Mouse (Mus musculus) thymus, adult 2 months (tissue): ENCODE measurements at regions not wholly inside any gene's neighbourhood (a gene's known extent, or its start where the extent isn't known, plus 50 kb on each side); places are given as distances from the start of the nearest gene placed in this dataset.

ENCODE experiments used
- CTCF ChIP-seq: fragments of 200-500 bp; IDR thresholded peaks from 2 replicates; pipeline ENCODE4 v1.5.1; 2012; ENCODE audit warnings: mild to moderate bottlenecking, control low read depth, low read length, moderate library complexity, borderline replicate concordance; ENCODE audit not compliant: control insufficient read depth, poor library complexity, insufficient read depth; ENCODE audit errors: extremely low read depth
- POLR2A ChIP-seq: fragments of 200-500 bp; IDR thresholded peaks from 2 replicates; pipeline ENCODE4 v1.6.1; 2012; ENCODE audit warnings: mild to moderate bottlenecking, low read length, control low read depth, moderate library complexity; ENCODE audit not compliant: control insufficient read depth, poor library complexity, insufficient read depth; ENCODE audit errors: extremely low read depth

GRCm38 (mm10) chr2:179390486-179390885, 51.7 kb upstream of the Cdh4 start:
- TF ChIP-seq CTCF (no peak), POLR2A (no peak)
